Mouse (Mus musculus): Measurements from ENCODE around the gene Lck. TPM values are rescaled to one million over a fixed set of nuclear protein-coding genes. Genes with fewer than 3 reads are reported as not detected.
"Not testable (repeated sequence)": the region's sequence is repeated elsewhere in the genome, so short reads cannot be mapped to it uniquely, and the experiment has no call there.

Gene Lck
- polyA plus RNA-seq, 1 experiment from 2014 or later, result 8.8 TPM

DNA sequence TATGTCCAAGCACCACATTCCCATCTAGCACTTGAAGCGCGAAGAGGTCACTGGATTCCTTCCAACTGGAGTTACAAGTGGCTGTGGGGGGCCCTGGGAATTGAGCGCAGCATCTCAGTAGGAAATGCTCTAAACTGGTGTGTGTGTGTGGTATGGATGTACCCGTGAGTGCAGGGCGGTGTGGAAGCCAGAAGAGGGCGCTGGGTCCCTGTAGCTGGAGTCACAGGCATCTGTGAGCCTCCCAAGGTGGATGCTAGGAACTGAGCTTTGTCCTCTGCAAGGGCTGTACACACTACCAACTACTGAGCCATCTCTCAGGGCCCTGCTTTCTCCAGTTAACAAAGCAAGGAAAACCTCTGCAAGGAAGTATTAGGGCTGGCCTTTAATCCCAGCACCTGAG is 33.4 kb downstream of the Lck start:
- peak; percentile 29 for DNase-seq (ENCODE audit: low spot score)
- Histone ChIP-seq H3K27ac (no peak overlapping the region), H3K9ac (ENCODE audit: low read depth, low read length) (no peak overlapping the region), H3K27me3 (ENCODE audit: insufficient read depth, low read length) (no peaks in the 10 kb centered on the region), H3K4me3 (replicated peaks; ENCODE audit: low read depth, low read length) (no peak overlapping the region), H3K36me3 (ENCODE audit: insufficient read depth, low read length) (no peaks in the 10 kb centered on the region), H3K4me2 (ENCODE audit: low read length) (no peak overlapping the region), H3K9me3 (replicated peaks; ENCODE audit: low read length) (no peaks in the 10 kb centered on the region), H3K4me1 (replicated peaks; ENCODE audit: insufficient read depth, low read length) (peaks cover 11% of the 10 kb centered on the region; the same call in 1 of the 2 replicates)
- 88% methylated on average over 6 of the region's 6 CpGs for WGBS
- peak; percentile 57 for TF ChIP-seq CTCF (IDR thresholded peaks at IDR 0.05; ENCODE audit: low read depth)
- no peak for ATAC-seq (replicated peaks; ENCODE audit: low FRiP score, low read depth)

DNA sequence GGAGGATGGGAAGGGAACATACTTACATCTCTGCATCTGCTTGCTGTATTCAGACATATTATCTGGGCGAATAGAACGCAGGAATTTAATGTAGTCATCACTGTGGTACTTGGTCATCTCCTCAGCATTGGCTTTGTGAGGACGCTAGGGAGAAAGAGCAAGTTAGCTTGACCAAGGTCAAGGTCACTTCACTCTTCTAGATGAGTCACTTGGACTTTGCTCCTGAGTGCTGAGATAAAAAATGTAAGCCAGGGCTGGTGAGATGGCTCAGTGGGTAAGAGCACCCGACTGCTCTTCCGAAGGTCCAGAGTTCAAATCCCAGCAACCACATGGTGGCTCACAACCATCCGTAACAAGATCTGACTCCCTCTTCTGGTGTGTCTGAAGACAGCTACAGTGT is 44.5 kb downstream of the Lck start:
- H3K27me3 ChIP-seq (ENCODE audit: insufficient read depth, low read length); H3K9me3 ChIP-seq (replicated peaks; ENCODE audit: low read length); H3K27ac ChIP-seq; H3K9ac ChIP-seq (ENCODE audit: low read depth, low read length); H3K4me3 ChIP-seq (replicated peaks; ENCODE audit: low read depth, low read length); H3K4me1 ChIP-seq (replicated peaks; ENCODE audit: insufficient read depth, low read length); ATAC-seq (replicated peaks; ENCODE audit: low FRiP score, low read depth); H3K4me2 ChIP-seq (ENCODE audit: low read length); DNase-seq (ENCODE audit: low spot score): not testable (repeated sequence)
- peaks cover 51% of the 10 kb centered on the region for H3K36me3 ChIP-seq (ENCODE audit: insufficient read depth, low read length)
- WGBS, result 89% methylated on average over 5 of the region's 6 CpGs

DNA sequence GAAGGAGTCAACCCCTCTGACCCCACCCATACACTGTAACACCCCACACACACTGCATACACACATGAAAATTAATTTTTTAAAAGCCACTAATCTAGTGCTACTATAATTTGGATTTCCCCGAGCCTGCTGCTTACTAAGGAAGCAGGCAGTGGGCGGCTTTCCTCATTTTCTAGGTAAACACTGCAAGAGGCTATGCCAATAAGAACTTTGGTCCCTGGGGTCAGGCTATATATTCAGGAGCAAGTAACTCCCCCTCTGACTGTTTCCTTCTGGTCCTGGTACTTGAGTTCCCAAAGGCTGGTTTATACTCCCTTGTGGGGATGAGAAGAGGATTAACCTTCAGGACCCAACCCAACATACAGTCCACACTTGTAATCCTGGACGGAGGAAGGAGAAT is 47.6 kb downstream of the Lck start:
- ATAC-seq (replicated peaks; ENCODE audit: low FRiP score, low read depth), result no peak
- Histone ChIP-seq H3K9ac (ENCODE audit: low read depth, low read length) (no peak overlapping the region), H3K9me3 (replicated peaks; ENCODE audit: low read length) (no peaks in the 10 kb centered on the region), H3K4me1 (replicated peaks; ENCODE audit: insufficient read depth, low read length) (no peaks in the 10 kb centered on the region), H3K27me3 (ENCODE audit: insufficient read depth, low read length) (no peaks in the 10 kb centered on the region), H3K4me3 (replicated peaks; ENCODE audit: low read depth, low read length) (no peak overlapping the region), H3K4me2 (ENCODE audit: low read length) (no peak overlapping the region), H3K27ac (no peak overlapping the region), H3K36me3 (ENCODE audit: insufficient read depth, low read length) (peaks cover 66% of the 10 kb centered on the region)
- WGBS, result 62% methylated on average over 3 of the region's 3 CpGs
- no peak for TF ChIP-seq CTCF (IDR thresholded peaks at IDR 0.05; ENCODE audit: low read depth)
- no peak for DNase-seq (ENCODE audit: low spot score)

DNA sequence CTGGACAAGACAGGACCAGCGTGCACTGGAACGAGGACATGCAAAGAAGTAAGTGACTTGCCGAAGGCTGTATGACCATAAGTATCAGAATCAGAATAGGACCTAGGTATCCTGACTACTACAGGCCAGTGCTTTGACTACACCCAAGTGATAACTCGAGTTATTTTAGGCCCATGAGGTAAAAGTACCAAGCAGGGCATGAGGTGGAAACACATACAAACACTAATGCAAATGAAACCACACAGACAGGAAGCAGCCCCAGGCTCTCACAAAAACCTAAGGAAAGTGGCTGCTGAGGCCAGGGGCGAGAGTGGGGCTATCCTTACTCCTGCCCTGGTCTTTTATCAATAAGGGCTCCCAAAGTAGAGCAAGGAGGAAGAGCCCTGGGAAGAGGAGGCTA is 48.1 kb downstream of the Lck start:
- Histone ChIP-seq H3K4me3 (replicated peaks; ENCODE audit: low read depth, low read length) (no peak overlapping the region), H3K36me3 (ENCODE audit: insufficient read depth, low read length) (peaks cover 65% of the 10 kb centered on the region), H3K27me3 (ENCODE audit: insufficient read depth, low read length) (no peaks in the 10 kb centered on the region), H3K4me1 (replicated peaks; ENCODE audit: insufficient read depth, low read length) (no peaks in the 10 kb centered on the region), H3K9me3 (replicated peaks; ENCODE audit: low read length) (no peaks in the 10 kb centered on the region), H3K9ac (ENCODE audit: low read depth, low read length) (no peak overlapping the region), H3K27ac (no peak overlapping the region), H3K4me2 (ENCODE audit: low read length) (no peak overlapping the region)
- ATAC-seq (replicated peaks; ENCODE audit: low FRiP score, low read depth) (no peak), DNase-seq (ENCODE audit: low spot score) (no peak)
- TF ChIP-seq CTCF (IDR thresholded peaks at IDR 0.05; ENCODE audit: low read depth), result no peak
- WGBS, result 91% methylated on average over 5 of the region's 5 CpGs

DNA sequence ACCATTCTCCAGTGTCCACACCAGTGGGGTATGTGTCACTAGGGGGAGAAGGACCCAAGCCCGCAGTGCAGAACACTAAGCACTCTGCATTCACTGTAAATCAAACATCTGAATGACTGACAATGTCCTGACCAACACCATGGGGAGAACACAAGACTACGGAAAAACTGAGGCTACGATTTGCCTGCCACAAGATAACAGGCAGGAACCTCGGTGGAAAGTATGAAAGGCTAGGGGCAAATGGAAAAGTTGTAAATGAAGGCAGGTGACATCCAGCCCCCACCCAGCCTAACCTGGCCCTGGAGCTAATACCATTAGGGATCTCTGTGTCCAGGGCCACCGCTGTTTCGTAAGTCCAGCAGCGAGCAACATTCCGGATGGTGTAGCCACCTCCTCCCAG is 54.9 kb downstream of the Lck start:
- Histone ChIP-seq H3K9me3 (replicated peaks; ENCODE audit: low read length) (no peaks in the 10 kb centered on the region), H3K27ac (no peak overlapping the region), H3K9ac (ENCODE audit: low read depth, low read length) (no peak overlapping the region), H3K36me3 (ENCODE audit: insufficient read depth, low read length) (peaks cover 33% of the 10 kb centered on the region), H3K4me3 (replicated peaks; ENCODE audit: low read depth, low read length) (no peak overlapping the region), H3K4me2 (ENCODE audit: low read length) (no peak overlapping the region), H3K4me1 (replicated peaks; ENCODE audit: insufficient read depth, low read length) (no peaks in the 10 kb centered on the region), H3K27me3 (ENCODE audit: insufficient read depth, low read length) (no peaks in the 10 kb centered on the region)
- no peak for TF ChIP-seq CTCF (IDR thresholded peaks at IDR 0.05; ENCODE audit: low read depth)
- DNase-seq (ENCODE audit: low spot score) (no peak), ATAC-seq (replicated peaks; ENCODE audit: low FRiP score, low read depth) (no peak)
- WGBS, result 81% methylated on average over 8 of the region's 8 CpGs

DNA sequence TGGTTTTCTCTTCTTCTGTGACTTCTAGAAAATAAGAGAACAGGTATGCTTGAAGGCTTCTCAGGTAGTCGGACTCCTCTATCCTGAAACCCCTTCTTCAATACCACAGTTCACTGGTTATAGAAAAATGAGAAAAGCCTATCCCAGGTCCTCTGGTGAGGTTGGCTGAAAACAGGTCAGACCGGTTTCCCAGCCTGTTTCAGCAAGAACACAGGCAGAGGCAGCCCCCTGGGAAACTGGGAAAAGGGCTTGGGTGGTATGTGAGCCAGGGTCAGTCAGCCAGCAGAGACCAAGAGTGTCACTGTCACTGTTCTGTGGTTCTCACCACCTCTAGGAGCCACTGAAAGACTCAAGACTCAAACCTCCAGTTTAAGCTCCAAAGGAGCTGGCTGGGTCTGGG is 56.5 kb downstream of the Lck start:
- no peak; the same call in 1 of the 2 replicates for ATAC-seq (replicated peaks; ENCODE audit: low FRiP score, low read depth)
- H3K4me2 ChIP-seq (ENCODE audit: low read length), result no peak overlapping the region

DNA sequence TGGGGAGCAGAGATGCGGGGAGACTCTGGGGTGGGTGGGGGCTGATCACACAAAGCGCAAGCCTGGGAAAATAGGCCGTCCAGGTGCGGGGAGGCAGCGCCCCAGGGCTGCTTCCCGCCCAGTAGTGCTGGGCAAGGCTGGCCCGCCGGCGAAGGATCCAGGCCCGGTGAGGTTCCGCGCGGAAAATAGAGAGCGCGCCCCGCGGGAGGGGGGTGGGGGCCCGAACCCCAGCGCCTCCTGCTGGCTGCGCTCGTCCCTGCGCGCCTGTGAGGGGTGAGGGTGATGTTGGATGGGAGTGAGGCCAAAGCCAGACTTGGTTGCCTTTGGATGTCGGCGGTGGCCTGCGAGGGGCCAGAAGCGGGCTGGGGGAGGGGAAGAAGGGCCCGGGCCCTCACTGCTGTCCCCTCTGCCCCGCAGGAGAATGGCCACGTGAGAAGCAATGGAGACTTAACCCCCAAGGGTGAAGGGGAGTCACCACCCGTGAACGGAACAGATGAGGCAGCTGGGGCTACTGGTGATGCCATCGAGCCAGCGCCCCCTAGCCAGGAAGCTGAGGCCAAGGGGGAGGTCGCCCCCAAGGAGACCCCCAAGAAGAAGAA is 59.0 kb downstream of the Lck start:
- Histone ChIP-seq H3K4me2 (ENCODE audit: low read length) (peak overlapping the region; percentile 70), H3K9me3 (replicated peaks; ENCODE audit: low read length) (no peaks in the 10 kb centered on the region), H3K4me1 (replicated peaks; ENCODE audit: insufficient read depth, low read length) (0 out of 2 replicates have a peak, but pooled peaks cover 3% of the 10 kb centered on the region), H3K27me3 (ENCODE audit: insufficient read depth, low read length) (no peaks in the 10 kb centered on the region), H3K4me3 (replicated peaks; ENCODE audit: low read depth, low read length) (peak overlapping the region; percentile 79), H3K9ac (ENCODE audit: low read depth, low read length) (peak overlapping the region; percentile 99), H3K36me3 (ENCODE audit: insufficient read depth, low read length) (no peaks in the 10 kb centered on the region), H3K27ac (peak overlapping the region; percentile 92)
- DNase-seq (ENCODE audit: low spot score) (peak; percentile 68), ATAC-seq (replicated peaks; ENCODE audit: low FRiP score, low read depth) (peak; percentile 47)
- under 1% methylated on average over 33 of the region's 35 CpGs for WGBS
- TF ChIP-seq CTCF (IDR thresholded peaks at IDR 0.05; ENCODE audit: low read depth), result peak; percentile 81

More for the DNA sequence above, 56.5 kb downstream of the Lck start:
- Histone ChIP-seq H3K27me3 (ENCODE audit: insufficient read depth, low read length) (no peaks in the 10 kb centered on the region), H3K36me3 (ENCODE audit: insufficient read depth, low read length) (peaks cover 21% of the 10 kb centered on the region), H3K9me3 (replicated peaks; ENCODE audit: low read length) (no peaks in the 10 kb centered on the region), H3K27ac (peak overlapping the region; percentile 65), H3K4me1 (replicated peaks; ENCODE audit: insufficient read depth, low read length) (no peaks in the 10 kb centered on the region), H3K9ac (ENCODE audit: low read depth, low read length) (no peak overlapping the region), H3K4me3 (replicated peaks; ENCODE audit: low read depth, low read length) (no peak overlapping the region)
- 31% methylated on average over 2 of the region's 2 CpGs for WGBS
- TF ChIP-seq CTCF (IDR thresholded peaks at IDR 0.05; ENCODE audit: low read depth), result no peak
- DNase-seq (ENCODE audit: low spot score), result peak; percentile 34

All from kidney, postnatal 0 days (tissue).